Mouse (Mus musculus): ENCODE measurements at regions not wholly inside any gene's neighbourhood (a gene's known extent, or its start where the extent isn't known, plus 50 kb on each side); places are given as distances from the start of the nearest gene placed in this dataset.
A peak's percentile ranks its signal among the peaks of the same experiment; 100 is the strongest.

DNA sequence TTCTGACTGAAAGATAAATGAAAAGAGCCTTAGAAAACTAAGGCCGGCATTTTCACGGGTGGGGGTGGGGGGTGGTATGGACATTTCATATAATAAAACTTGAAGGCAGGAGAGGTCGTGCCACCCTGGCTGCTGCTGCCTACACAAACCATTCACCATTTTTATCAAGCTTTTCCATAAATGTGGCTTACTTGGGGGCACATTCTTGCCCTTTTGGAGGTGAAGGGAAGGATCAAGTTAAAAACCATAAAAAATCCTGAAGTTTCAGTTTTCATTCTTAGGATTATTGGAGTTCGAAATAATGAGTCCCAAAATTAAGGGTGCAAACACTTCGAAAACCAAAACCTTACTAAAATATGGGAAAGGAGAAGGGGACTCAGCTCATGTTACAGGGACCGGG lies 95.1 kb upstream of the Hmga2 start:
- no peak overlapping the region for H3K9ac ChIP-seq (ENCODE audit: low read length)
- no peak overlapping the region for H3K27ac ChIP-seq (replicated peaks in 1 of 2; ENCODE audit: control insufficient read depth in 1 of 2, insufficient read depth in 1 of 2, low read depth in 2 of 2, low read length in 2 of 2)
- peaks cover 4 to 12% of the 10 kb centered on the region in 2 experiments for H3K4me1 ChIP-seq (ENCODE audit: control insufficient read depth in 2 of 2, insufficient read depth in 2 of 2, low read length in 2 of 2)
- no peaks in the 10 kb centered on the region for H3K9me3 ChIP-seq (ENCODE audit: control insufficient read depth, low read length)
- no peak overlapping the region for H3K4me3 ChIP-seq (ENCODE audit: control insufficient read depth in 1 of 2, insufficient read depth in 1 of 2, low read depth in 1 of 2, low read length in 2 of 2)
- no peak overlapping the region for H3K4me2 ChIP-seq (ENCODE audit: low read length)
- H3K27me3 ChIP-seq (ENCODE audit: control insufficient read depth, insufficient read depth, low read length): no peaks in the 10 kb centered on the region
- ATAC-seq (ENCODE audit: insufficient number of reproducible peaks, insufficient read depth, low FRiP score, low read depth): no peak
- H3K36me3 ChIP-seq (ENCODE audit: control insufficient read depth, insufficient read depth, low read length): no peaks in the 10 kb centered on the region
- 6% methylated on average over 6 of the region's 6 CpGs for WGBS

DNA sequence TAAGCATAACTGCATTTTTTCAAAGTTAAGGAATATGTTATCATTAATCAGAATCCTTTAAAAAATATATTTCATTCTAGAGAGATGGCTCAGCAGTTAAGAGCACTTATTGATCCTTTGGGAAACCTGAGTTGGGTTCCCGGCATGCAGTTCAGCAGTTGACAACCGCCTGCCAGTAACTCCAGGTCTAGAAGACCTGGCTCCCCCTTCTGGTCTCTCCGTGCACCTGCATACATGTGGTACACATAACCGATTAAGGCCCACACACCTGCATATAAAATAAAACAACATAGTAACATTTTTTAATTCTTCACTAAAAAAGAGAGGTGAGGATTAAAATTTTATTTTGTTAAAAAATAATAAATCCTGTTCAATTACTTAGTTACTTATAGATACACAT lies 89.7 kb upstream of the Hmga2 start:
- no peaks in the 10 kb centered on the region for H3K9me3 ChIP-seq (ENCODE audit: control insufficient read depth, low read length)
- peaks cover 8 to 14% of the 10 kb centered on the region in 2 experiments for H3K4me1 ChIP-seq (ENCODE audit: control insufficient read depth in 2 of 2, insufficient read depth in 2 of 2, low read length in 2 of 2)
- H3K27ac ChIP-seq (replicated peaks in 1 of 2; ENCODE audit: control insufficient read depth in 1 of 2, insufficient read depth in 1 of 2, low read depth in 2 of 2, low read length in 2 of 2): no peak overlapping the region
- no peak overlapping the region for H3K4me3 ChIP-seq (ENCODE audit: control insufficient read depth in 1 of 2, insufficient read depth in 1 of 2, low read depth in 1 of 2, low read length in 2 of 2)
- no peaks in the 10 kb centered on the region for H3K27me3 ChIP-seq (ENCODE audit: control insufficient read depth, insufficient read depth, low read length)
- H3K9ac ChIP-seq (ENCODE audit: low read length): no peak overlapping the region
- no peak for ATAC-seq (ENCODE audit: insufficient number of reproducible peaks, insufficient read depth, low FRiP score, low read depth)
- no peaks in the 10 kb centered on the region for H3K36me3 ChIP-seq (ENCODE audit: control insufficient read depth, insufficient read depth, low read length)
- H3K4me2 ChIP-seq (ENCODE audit: low read length): no peak overlapping the region
- 95% methylated on average over 4 of the region's 4 CpGs for WGBS

DNA sequence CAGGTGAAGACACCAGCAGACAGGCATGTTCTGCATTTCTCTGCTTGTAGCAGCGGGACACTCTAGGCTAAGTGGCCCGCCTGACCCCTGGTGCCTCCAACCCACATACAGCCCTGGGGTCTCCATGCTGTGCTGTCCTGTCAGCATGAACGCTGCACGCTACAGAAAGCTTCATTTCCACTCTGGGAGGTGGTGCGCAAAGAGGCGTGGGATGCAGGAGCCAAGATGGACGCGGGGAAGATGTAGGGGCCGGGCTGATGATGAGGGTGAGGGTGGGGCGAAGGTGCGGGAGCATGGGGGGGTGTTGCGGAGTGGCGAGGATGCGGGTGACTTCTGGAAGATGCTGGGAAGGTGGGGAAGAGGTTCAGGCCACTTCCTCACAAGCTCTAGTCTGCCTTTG lies 88.6 kb upstream of the Hmga2 start:
- Histone ChIP-seq H3K9me3 (ENCODE audit: control insufficient read depth, low read length) (no peaks in the 10 kb centered on the region), H3K27ac (replicated peaks in 1 of 2; ENCODE audit: control insufficient read depth in 1 of 2, insufficient read depth in 1 of 2, low read depth in 2 of 2, low read length in 2 of 2) (no peak overlapping the region), H3K36me3 (ENCODE audit: control insufficient read depth, insufficient read depth, low read length) (no peaks in the 10 kb centered on the region), H3K4me2 (ENCODE audit: low read length) (peak overlapping the region; percentile 54), H3K4me3 (ENCODE audit: control insufficient read depth in 1 of 2, insufficient read depth in 1 of 2, low read depth in 1 of 2, low read length in 2 of 2) (peak overlapping the region in 1 of 2 experiments; percentile 9; a peak in 1 of 4 replicates), H3K9ac (ENCODE audit: low read length) (no peak overlapping the region; the same call in 1 of the 2 replicates), H3K27me3 (ENCODE audit: control insufficient read depth, insufficient read depth, low read length) (no peaks in the 10 kb centered on the region), H3K4me1 (ENCODE audit: control insufficient read depth in 2 of 2, insufficient read depth in 2 of 2, low read length in 2 of 2) (peaks cover 8 to 14% of the 10 kb centered on the region in 2 experiments)
- ATAC-seq (ENCODE audit: insufficient number of reproducible peaks, insufficient read depth, low FRiP score, low read depth): no peak
- WGBS: 19% methylated on average over 14 of the region's 14 CpGs

DNA sequence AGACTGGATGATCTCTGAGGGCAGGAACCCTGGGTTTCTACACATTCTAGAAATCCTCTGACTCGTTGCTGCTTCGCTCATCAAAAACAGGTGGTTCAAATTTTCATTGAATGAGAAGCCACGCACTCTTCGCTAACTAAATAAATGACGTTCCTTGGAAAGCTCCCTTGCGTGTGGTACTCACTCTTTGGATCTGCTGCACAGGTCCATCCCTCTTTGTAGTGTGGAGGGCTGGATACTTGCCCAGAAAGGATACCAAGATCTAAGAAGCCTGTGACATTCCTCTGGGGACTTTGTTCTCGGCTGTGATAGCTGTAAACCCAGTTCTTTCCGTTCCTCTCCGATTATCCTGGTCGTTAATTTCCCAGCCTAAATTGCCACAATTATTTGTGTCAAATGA lies 87.7 kb upstream of the Hmga2 start:
- Histone ChIP-seq H3K9ac (ENCODE audit: low read length) (no peak overlapping the region), H3K36me3 (ENCODE audit: control insufficient read depth, insufficient read depth, low read length) (no peaks in the 10 kb centered on the region), H3K4me1 (ENCODE audit: control insufficient read depth in 2 of 2, insufficient read depth in 2 of 2, low read length in 2 of 2) (peaks cover 8 to 14% of the 10 kb centered on the region in 2 experiments), H3K9me3 (ENCODE audit: control insufficient read depth, low read length) (no peaks in the 10 kb centered on the region), H3K27ac (replicated peaks in 1 of 2; ENCODE audit: control insufficient read depth in 1 of 2, insufficient read depth in 1 of 2, low read depth in 2 of 2, low read length in 2 of 2) (no peak overlapping the region), H3K4me2 (ENCODE audit: low read length) (peak overlapping the region; percentile 54), H3K27me3 (ENCODE audit: control insufficient read depth, insufficient read depth, low read length) (no peaks in the 10 kb centered on the region), H3K4me3 (ENCODE audit: control insufficient read depth in 1 of 2, insufficient read depth in 1 of 2, low read depth in 1 of 2, low read length in 2 of 2) (no peak overlapping the region)
- 29% methylated on average over 10 of the region's 10 CpGs for WGBS
- ATAC-seq (ENCODE audit: insufficient number of reproducible peaks, insufficient read depth, low FRiP score, low read depth): no peak

DNA sequence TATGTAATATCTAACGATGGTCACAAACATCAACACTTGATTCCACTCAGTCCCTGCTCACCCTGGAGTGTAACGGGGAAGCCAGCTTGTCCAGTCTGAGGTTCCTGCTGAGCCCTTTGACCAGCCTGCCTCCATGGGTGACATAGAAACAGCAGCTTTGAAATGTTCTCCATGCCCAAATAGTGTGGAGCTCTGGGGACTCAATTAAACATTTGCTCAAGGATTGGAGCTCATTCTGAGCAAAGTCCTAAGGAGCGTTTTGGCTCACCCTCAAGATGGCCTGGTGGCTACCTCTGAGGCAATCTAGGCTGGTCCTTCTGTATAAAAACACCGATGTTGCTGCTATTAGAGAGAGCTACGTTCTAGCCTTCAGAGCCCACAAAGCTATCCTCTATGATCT lies 85.6 kb upstream of the Hmga2 start:
- ATAC-seq (ENCODE audit: insufficient number of reproducible peaks, insufficient read depth, low FRiP score, low read depth): no peak
- no peaks in the 10 kb centered on the region for H3K36me3 ChIP-seq (ENCODE audit: control insufficient read depth, insufficient read depth, low read length)
- no peak overlapping the region for H3K4me3 ChIP-seq (ENCODE audit: control insufficient read depth in 1 of 2, insufficient read depth in 1 of 2, low read depth in 1 of 2, low read length in 2 of 2)
- no peak overlapping the region for H3K9ac ChIP-seq (ENCODE audit: low read length)
- WGBS: 95% methylated on average over 5 of the region's 5 CpGs
- peaks cover 10 to 22% of the 10 kb centered on the region in 2 experiments for H3K4me1 ChIP-seq (ENCODE audit: control insufficient read depth in 2 of 2, insufficient read depth in 2 of 2, low read length in 2 of 2)
- no peaks in the 10 kb centered on the region for H3K27me3 ChIP-seq (ENCODE audit: control insufficient read depth, insufficient read depth, low read length)
- H3K27ac ChIP-seq (replicated peaks in 1 of 2; ENCODE audit: control insufficient read depth in 1 of 2, insufficient read depth in 1 of 2, low read depth in 2 of 2, low read length in 2 of 2): no peak overlapping the region
- no peak overlapping the region for H3K4me2 ChIP-seq (ENCODE audit: low read length)
- H3K9me3 ChIP-seq (ENCODE audit: control insufficient read depth, low read length): no peaks in the 10 kb centered on the region

DNA sequence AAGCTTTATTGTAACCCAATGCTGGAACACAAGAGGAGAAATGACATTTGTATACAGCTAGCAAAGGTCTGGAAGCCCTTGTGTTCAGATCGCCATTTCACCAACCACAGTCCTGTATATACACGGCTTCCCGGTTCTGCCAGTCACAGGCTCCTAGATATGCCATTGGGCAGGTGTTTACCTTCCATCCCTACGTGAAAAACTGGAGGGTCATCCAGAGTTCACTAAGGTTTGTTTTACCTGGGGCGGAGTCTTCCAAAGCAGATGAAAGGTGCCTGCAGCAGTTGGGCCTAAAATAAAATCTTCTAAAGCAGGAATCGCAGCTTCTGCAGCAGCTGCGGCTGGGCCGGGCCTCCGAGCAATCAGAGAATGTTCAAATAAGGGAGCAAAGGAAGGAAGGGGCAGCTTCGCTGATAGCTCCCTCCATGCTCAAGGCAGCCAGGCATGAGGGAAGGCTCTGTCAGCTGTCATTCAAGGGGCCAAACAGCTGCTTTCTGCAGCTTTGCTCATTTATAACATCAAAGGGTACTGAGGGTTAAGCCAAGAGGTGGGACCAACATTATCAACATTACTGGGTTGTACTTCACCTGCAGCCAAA lies 81.7 kb upstream of the Hmga2 start:
- Histone ChIP-seq H3K4me2 (ENCODE audit: low read length) (no peak overlapping the region), H3K9ac (ENCODE audit: low read length) (no peak overlapping the region), H3K27ac (replicated peaks in 1 of 2; ENCODE audit: control insufficient read depth in 1 of 2, insufficient read depth in 1 of 2, low read depth in 2 of 2, low read length in 2 of 2) (no peak overlapping the region), H3K9me3 (ENCODE audit: control insufficient read depth, low read length) (no peaks in the 10 kb centered on the region), H3K36me3 (ENCODE audit: control insufficient read depth, insufficient read depth, low read length) (no peaks in the 10 kb centered on the region), H3K4me1 (ENCODE audit: control insufficient read depth in 2 of 2, insufficient read depth in 2 of 2, low read length in 2 of 2) (peaks cover 5 to 13% of the 10 kb centered on the region in 2 experiments), H3K27me3 (ENCODE audit: control insufficient read depth, insufficient read depth, low read length) (no peaks in the 10 kb centered on the region), H3K4me3 (ENCODE audit: control insufficient read depth in 1 of 2, insufficient read depth in 1 of 2, low read depth in 1 of 2, low read length in 2 of 2) (no peak overlapping the region)
- no peak for ATAC-seq (ENCODE audit: insufficient number of reproducible peaks, insufficient read depth, low FRiP score, low read depth)
- 23% methylated on average over 10 of the region's 10 CpGs for WGBS

DNA sequence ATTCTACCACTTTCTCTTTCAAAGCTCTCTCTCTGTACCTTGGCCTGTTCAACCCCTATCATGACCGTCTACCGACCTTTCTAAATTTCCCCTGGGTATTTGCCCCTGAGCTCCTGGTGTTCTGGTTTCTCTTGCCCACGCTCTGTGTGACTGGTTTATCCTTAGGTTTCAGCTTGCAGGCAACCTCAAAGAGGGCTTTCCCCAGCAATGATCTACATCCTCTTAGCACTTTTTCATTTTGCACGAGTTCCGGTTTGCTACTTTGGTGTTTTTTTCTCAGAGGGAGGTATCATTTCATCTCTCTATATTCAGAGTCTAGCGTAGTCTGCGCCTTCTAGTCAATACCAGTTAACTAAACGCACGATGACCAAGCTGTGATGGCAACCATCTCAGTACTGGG lies 79.8 kb upstream of the Hmga2 start:
- H3K9me3 ChIP-seq (ENCODE audit: control insufficient read depth, low read length): no peaks in the 10 kb centered on the region
- H3K27me3 ChIP-seq (ENCODE audit: control insufficient read depth, insufficient read depth, low read length): no peaks in the 10 kb centered on the region
- H3K4me3 ChIP-seq (ENCODE audit: control insufficient read depth in 1 of 2, insufficient read depth in 1 of 2, low read depth in 1 of 2, low read length in 2 of 2): no peak overlapping the region
- no peak for ATAC-seq (ENCODE audit: insufficient number of reproducible peaks, insufficient read depth, low FRiP score, low read depth)
- peaks cover 5 to 14% of the 10 kb centered on the region in 2 experiments for H3K4me1 ChIP-seq (ENCODE audit: control insufficient read depth in 2 of 2, insufficient read depth in 2 of 2, low read length in 2 of 2)
- no peaks in the 10 kb centered on the region for H3K36me3 ChIP-seq (ENCODE audit: control insufficient read depth, insufficient read depth, low read length)
- H3K4me2 ChIP-seq (ENCODE audit: low read length): no peak overlapping the region
- WGBS: 90% methylated on average over 9 of the region's 9 CpGs
- H3K9ac ChIP-seq (ENCODE audit: low read length): no peak overlapping the region
- H3K27ac ChIP-seq (replicated peaks in 1 of 2; ENCODE audit: control insufficient read depth in 1 of 2, insufficient read depth in 1 of 2, low read depth in 2 of 2, low read length in 2 of 2): no peak overlapping the region

DNA sequence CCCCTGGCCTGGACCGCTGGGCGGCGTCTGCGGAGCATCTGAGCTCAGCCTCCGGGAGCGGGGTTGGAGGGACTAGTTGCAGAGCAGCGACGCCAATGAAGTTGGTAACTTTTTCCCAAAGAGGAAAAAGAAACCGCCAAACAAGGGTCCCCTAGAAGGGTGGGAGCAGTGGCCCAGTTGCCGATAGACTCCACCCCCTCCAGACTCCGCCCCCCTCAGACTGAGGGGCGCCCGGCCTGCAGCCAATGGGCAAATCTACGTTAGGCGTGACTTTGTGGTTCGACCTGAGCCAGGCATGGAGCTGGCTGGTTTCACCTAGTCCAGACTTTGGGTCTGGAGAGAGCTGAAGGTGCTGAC lies 76.8 kb upstream of the Hmga2 start:
- H3K4me3 ChIP-seq (ENCODE audit: control insufficient read depth in 1 of 2, insufficient read depth in 1 of 2, low read depth in 1 of 2, low read length in 2 of 2): peak overlapping the region; percentile 60 to 64
- H3K9me3 ChIP-seq (ENCODE audit: control insufficient read depth, low read length): no peaks in the 10 kb centered on the region
- ATAC-seq (ENCODE audit: insufficient number of reproducible peaks, insufficient read depth, low FRiP score, low read depth): 0 out of 2 replicates have a peak, but pooled peaks have one; percentile 25
- H3K4me2 ChIP-seq (ENCODE audit: low read length): peak overlapping the region; percentile 100
- peak overlapping the region; percentile 68 for H3K9ac ChIP-seq (ENCODE audit: low read length)
- peaks cover 4 to 8% of the 10 kb centered on the region in 2 experiments; a peak in 3 of 4 replicates for H3K4me1 ChIP-seq (ENCODE audit: control insufficient read depth in 2 of 2, insufficient read depth in 2 of 2, low read length in 2 of 2)
- H3K36me3 ChIP-seq (ENCODE audit: control insufficient read depth, insufficient read depth, low read length): no peaks in the 10 kb centered on the region
- no peak overlapping the region for H3K27ac ChIP-seq (replicated peaks in 1 of 2; ENCODE audit: control insufficient read depth in 1 of 2, insufficient read depth in 1 of 2, low read depth in 2 of 2, low read length in 2 of 2)
- H3K27me3 ChIP-seq (ENCODE audit: control insufficient read depth, insufficient read depth, low read length): no peaks in the 10 kb centered on the region
- 1% methylated on average over 16 of the region's 16 CpGs for WGBS

Data from heart, embryonic 14.5 days (tissue).